Mouse (Mus musculus): ENCODE results near the gene Twf1.
A peak's percentile ranks its signal among the peaks of the same experiment; 100 is the strongest.

DNA sequence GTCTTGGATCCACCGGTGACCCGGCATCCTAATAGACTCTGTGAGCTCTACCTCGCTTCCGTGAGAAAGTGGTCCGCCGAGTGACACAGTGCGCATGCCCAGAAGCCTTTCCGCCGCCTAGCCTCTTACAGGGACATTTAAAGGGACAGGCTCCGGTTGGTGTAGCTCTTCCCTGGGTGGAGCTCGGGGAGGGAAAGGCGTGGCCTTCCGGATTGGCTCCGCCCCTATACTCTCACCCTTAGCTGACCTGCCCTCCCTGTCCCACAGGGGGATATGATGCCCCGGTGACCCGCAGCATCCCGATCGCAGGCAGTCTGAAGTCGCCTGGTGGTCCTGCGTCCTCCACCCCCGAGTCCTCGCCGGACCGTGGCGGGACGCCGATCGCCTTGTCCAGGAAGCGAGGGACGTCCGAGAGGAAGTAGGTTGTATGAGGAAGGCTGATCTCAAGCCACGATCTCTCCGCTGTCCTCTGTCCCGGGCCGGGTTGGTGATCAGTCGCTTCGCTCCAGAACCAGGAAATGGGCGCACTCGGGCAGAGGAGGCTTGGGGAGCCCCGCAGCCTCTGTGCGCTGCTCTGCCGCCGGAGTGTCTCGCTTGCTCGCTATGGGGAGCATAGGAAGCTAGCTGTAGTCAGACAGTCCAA is 46.2 kb downstream of the Twf1 start, which contains the start of the genes Pus7l and Irak4:
- no peak for TF ChIP-seq EP300 (IDR thresholded peaks at IDR 0.05; ENCODE audit: insufficient read depth, low read depth, low read length)
- peak; percentile 80 for TF ChIP-seq POLR2A (IDR thresholded peaks at IDR 0.05; ENCODE audit: insufficient read depth, low read depth, low read length)
- TF ChIP-seq CTCF (IDR thresholded peaks at IDR 0.05), result peak; percentile 45
